Mouse (Mus musculus): Measurements from ENCODE around the gene Adarb2. TPM values are rescaled to one million over a fixed set of nuclear protein-coding genes. Genes with fewer than 3 reads are reported as not detected.

Gene Adarb2
- polyA plus RNA-seq, 1 experiment from 2014 or later, result 0.18 TPM

DNA sequence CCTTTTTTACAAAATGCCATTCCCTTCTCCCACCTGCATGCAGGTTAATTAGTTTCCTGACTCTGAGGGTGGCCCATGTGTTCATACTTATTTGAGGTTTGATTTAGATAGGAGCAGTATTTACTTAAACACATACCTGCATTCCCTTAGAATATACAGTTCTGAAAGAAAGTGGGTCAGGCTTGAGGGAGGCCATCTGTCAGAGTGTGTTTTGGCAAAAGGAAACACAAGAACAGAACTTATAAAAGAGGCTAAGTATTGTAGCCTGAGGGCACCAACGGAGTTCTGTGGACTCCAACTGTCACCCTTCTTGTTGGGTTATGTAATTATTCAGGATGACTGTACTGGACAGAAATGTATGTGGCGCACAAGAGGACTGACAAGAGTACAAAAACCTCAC lies 349.6 kb downstream of the Adarb2 start:
- ATAC-seq (ENCODE audit: low FRiP score, low TSS enrichment) (peak; percentile 32; the same call in 1 of the 2 replicates), DNase-seq (ENCODE audit: low spot score) (peak; percentile 14)
- Histone ChIP-seq H3K9me3 (ENCODE audit: control insufficient read depth, low read length) (no peaks in the 10 kb centered on the region), H3K36me3 (ENCODE audit: control insufficient read depth, insufficient read depth, low read length) (no peaks in the 10 kb centered on the region), H3K27me3 (ENCODE audit: control insufficient read depth, insufficient read depth, low read length) (no peaks in the 10 kb centered on the region), H3K4me1 (replicated peaks; ENCODE audit: control insufficient read depth, insufficient read depth) (no peaks in the 10 kb centered on the region), H3K4me2 (replicated peaks; ENCODE audit: low read depth) (no peak overlapping the region), H3K4me3 (ENCODE audit: low read depth, low read length) (no peak overlapping the region), H3K9ac (ENCODE audit: low read length) (no peak overlapping the region), H3K27ac (replicated peaks) (no peak overlapping the region)
- WGBS, result 26% methylated on average over 2 of the region's 2 CpGs
- TF ChIP-seq EP300 (optimal IDR thresholded peaks at IDR 0.05), result no peak
- no peak for TF ChIP-seq CTCF (IDR thresholded peaks at IDR 0.05; ENCODE audit: low read depth)

DNA sequence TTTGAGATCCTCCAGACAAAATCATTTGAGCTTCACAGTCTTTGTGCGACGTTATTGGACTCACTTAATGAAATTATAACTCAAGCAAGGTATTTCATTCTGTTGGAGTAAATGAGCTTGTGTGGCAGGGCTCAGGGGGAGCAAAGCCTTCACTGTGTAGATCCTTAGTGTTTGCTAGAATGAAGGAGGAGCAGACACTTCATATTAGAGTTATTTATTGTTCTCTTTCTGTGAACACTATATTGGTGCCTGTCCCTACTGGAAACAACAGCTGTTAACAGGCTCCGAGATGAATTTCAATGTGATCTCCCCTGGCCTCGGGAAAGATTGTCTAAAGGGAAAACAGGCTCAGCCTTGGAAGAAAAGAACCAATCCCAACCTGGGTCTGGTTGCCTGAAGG lies 355.1 kb downstream of the Adarb2 start:
- no peaks in the 10 kb centered on the region for H3K36me3 ChIP-seq (ENCODE audit: control insufficient read depth, insufficient read depth, low read length)
- H3K4me3 ChIP-seq (ENCODE audit: low read depth, low read length), result no peak overlapping the region
- WGBS, result 69% methylated on average over 4 of the region's 4 CpGs
- DNase-seq (ENCODE audit: low spot score) (no peak), ATAC-seq (ENCODE audit: low FRiP score, low TSS enrichment) (no peak)
- H3K9me3 ChIP-seq (ENCODE audit: control insufficient read depth, low read length), result no peaks in the 10 kb centered on the region
- no peak overlapping the region for H3K27ac ChIP-seq (replicated peaks)
- TF ChIP-seq CTCF (IDR thresholded peaks at IDR 0.05; ENCODE audit: low read depth), result no peak
- TF ChIP-seq EP300 (optimal IDR thresholded peaks at IDR 0.05), result no peak
- H3K9ac ChIP-seq (ENCODE audit: low read length), result no peak overlapping the region
- no peaks in the 10 kb centered on the region for H3K27me3 ChIP-seq (ENCODE audit: control insufficient read depth, insufficient read depth, low read length)
- H3K4me1 ChIP-seq (replicated peaks; ENCODE audit: control insufficient read depth, insufficient read depth), result no peaks in the 10 kb centered on the region
- H3K4me2 ChIP-seq (replicated peaks; ENCODE audit: low read depth), result no peak overlapping the region

DNA sequence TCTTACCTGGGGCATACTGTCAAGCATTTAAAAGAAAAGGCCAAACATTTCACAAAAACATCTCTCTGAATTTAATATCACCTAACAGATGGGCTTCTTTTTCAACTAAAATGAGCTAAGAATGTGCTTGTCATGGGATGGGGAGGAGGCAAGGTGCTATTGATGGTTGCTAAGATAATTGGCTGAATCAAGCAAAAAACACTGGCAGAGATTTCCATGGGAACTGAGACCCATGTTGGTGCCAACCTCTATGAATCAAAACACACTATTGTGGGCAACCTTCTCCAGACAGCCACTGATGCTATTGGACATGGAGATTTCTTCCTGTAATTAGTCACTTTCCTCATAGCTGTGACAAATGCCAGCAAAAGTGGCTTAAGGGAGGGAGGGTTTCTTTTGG lies 357.8 kb downstream of the Adarb2 start:
- H3K27ac ChIP-seq (replicated peaks), result no peak overlapping the region
- no peak for ATAC-seq (ENCODE audit: low FRiP score, low TSS enrichment)

DNA sequence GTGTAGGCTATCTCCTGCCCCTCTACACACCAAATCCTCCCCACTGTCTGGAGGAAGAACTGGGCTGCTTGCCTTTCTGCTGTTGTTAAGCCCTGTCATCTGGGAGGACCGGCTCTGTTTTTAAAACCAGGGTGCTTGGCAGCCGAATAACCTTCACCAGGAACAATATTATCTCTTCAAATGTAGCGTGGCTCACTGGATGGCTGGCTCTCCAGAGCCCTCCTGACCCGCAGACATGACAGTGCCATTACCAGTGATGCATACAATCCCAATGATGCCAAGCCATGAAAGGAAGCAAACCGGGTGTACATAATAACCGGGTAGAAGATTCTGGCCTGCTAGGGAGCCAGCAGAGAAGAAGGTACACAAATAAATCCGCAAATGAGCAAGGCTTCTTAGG lies 360.5 kb downstream of the Adarb2 start:
- no peak for ATAC-seq (ENCODE audit: low FRiP score, low TSS enrichment)
- H3K27me3 ChIP-seq (ENCODE audit: control insufficient read depth, insufficient read depth, low read length), result no peaks in the 10 kb centered on the region

More for the DNA sequence above, 357.8 kb downstream of the Adarb2 start:
- Histone ChIP-seq H3K27me3 (ENCODE audit: control insufficient read depth, insufficient read depth, low read length) (no peaks in the 10 kb centered on the region), H3K4me1 (replicated peaks; ENCODE audit: control insufficient read depth, insufficient read depth) (no peaks in the 10 kb centered on the region), H3K9me3 (ENCODE audit: control insufficient read depth, low read length) (no peaks in the 10 kb centered on the region), H3K4me2 (replicated peaks; ENCODE audit: low read depth) (no peak overlapping the region), H3K36me3 (ENCODE audit: control insufficient read depth, insufficient read depth, low read length) (no peaks in the 10 kb centered on the region), H3K4me3 (ENCODE audit: low read depth, low read length) (no peak overlapping the region), H3K9ac (ENCODE audit: low read length) (no peak overlapping the region)
- DNase-seq (ENCODE audit: low spot score), result no peak
- no peak for TF ChIP-seq EP300 (optimal IDR thresholded peaks at IDR 0.05)
- TF ChIP-seq CTCF (IDR thresholded peaks at IDR 0.05; ENCODE audit: low read depth), result no peak

DNA sequence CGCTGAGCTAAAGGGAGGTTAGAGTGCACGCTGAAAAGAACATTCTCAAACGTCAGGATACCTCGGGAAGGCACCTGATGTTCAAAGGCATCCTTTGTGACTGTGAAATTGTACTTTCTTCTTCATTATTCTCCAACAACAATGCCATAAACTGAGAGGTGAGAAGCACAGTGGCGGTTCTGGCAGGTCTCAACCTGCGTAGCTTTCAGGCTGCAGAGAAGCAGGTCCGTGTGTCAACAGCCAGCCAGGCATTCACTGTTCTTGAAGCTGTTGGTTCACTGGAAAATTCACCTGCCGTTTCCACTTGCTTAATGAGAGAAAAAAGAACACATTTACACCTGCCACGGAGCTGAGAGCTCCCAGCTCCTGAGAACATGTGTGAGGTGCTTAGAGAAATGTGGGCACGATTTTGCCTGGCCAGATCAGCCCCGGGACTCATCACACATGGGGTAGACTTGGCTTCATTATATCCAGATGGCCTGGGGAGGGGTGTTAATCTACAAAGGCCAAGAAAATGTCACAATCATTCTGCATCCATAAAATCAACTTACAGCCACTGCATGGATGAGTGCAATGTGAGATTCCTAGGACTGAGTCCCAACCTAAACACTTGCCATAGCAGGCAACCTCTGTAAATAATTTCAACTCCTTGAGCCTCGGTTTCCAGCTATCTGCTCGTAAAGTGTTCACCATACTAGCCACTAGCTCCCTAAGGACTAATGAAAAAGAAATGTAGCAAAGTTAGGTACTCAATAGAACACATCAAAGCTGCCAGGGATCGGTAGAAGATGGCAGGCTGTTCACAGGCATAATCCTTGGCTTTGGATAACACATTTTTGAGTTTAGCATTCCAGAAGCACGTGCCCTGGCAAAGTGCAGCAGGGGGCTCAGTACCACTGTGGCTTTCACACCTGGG lies 364.7 kb downstream of the Adarb2 start:
- no peak overlapping the region for H3K4me2 ChIP-seq (replicated peaks; ENCODE audit: low read depth)
- ATAC-seq (ENCODE audit: low FRiP score, low TSS enrichment) (no peak), DNase-seq (ENCODE audit: low spot score) (no peak)
- H3K4me1 ChIP-seq (replicated peaks; ENCODE audit: control insufficient read depth, insufficient read depth), result no peaks in the 10 kb centered on the region
- 56% methylated on average over 15 of the region's 15 CpGs for WGBS
- H3K36me3 ChIP-seq (ENCODE audit: control insufficient read depth, insufficient read depth, low read length), result no peaks in the 10 kb centered on the region
- TF ChIP-seq EP300 (optimal IDR thresholded peaks at IDR 0.05), result no peak
- TF ChIP-seq CTCF (IDR thresholded peaks at IDR 0.05; ENCODE audit: low read depth), result no peak
- no peaks in the 10 kb centered on the region for H3K9me3 ChIP-seq (ENCODE audit: control insufficient read depth, low read length)
- H3K4me3 ChIP-seq (ENCODE audit: low read depth, low read length), result no peak overlapping the region
- no peak overlapping the region for H3K27ac ChIP-seq (replicated peaks)
- no peaks in the 10 kb centered on the region for H3K27me3 ChIP-seq (ENCODE audit: control insufficient read depth, insufficient read depth, low read length)
- H3K9ac ChIP-seq (ENCODE audit: low read length), result no peak overlapping the region

More for the DNA sequence above, 360.5 kb downstream of the Adarb2 start:
- no peak overlapping the region for H3K9ac ChIP-seq (ENCODE audit: low read length)
- no peak overlapping the region for H3K27ac ChIP-seq (replicated peaks)
- no peaks in the 10 kb centered on the region for H3K36me3 ChIP-seq (ENCODE audit: control insufficient read depth, insufficient read depth, low read length)
- no peaks in the 10 kb centered on the region for H3K4me1 ChIP-seq (replicated peaks; ENCODE audit: control insufficient read depth, insufficient read depth)
- WGBS, result 86% methylated on average over 7 of the region's 7 CpGs
- TF ChIP-seq EP300 (optimal IDR thresholded peaks at IDR 0.05) (no peak), CTCF (IDR thresholded peaks at IDR 0.05; ENCODE audit: low read depth) (no peak)
- H3K4me3 ChIP-seq (ENCODE audit: low read depth, low read length), result no peak overlapping the region
- H3K9me3 ChIP-seq (ENCODE audit: control insufficient read depth, low read length), result no peaks in the 10 kb centered on the region
- no peak overlapping the region for H3K4me2 ChIP-seq (replicated peaks; ENCODE audit: low read depth)
- no peak for DNase-seq (ENCODE audit: low spot score)

DNA sequence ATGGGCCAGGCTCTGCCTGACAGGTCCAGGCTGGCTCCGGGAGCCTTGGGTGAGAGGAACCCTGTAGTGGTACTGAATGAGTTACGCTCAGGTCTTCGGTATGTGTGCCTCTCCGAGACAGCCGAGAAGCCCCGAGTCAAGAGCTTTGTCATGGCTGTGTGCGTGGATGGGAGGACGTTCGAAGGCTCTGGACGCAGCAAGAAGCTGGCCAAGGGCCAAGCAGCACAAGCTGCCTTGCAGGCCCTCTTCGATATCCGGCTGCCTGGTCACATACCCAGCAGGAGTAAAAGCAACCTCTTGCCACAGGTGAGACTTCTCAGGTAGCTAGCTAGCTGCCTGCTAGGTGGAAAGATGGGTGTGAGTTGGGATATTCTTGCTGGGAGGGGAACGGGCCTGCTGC lies 367.6 kb downstream of the Adarb2 start:
- Histone ChIP-seq H3K36me3 (ENCODE audit: control insufficient read depth, insufficient read depth, low read length) (no peaks in the 10 kb centered on the region), H3K4me3 (ENCODE audit: low read depth, low read length) (no peak overlapping the region), H3K27ac (replicated peaks) (no peak overlapping the region), H3K9ac (ENCODE audit: low read length) (no peak overlapping the region), H3K4me1 (replicated peaks; ENCODE audit: control insufficient read depth, insufficient read depth) (no peaks in the 10 kb centered on the region), H3K9me3 (ENCODE audit: control insufficient read depth, low read length) (no peaks in the 10 kb centered on the region), H3K4me2 (replicated peaks; ENCODE audit: low read depth) (no peak overlapping the region), H3K27me3 (ENCODE audit: control insufficient read depth, insufficient read depth, low read length) (no peaks in the 10 kb centered on the region)
- TF ChIP-seq CTCF (IDR thresholded peaks at IDR 0.05; ENCODE audit: low read depth) (no peak), EP300 (optimal IDR thresholded peaks at IDR 0.05) (no peak)
- 68% methylated on average over 13 of the region's 13 CpGs for whole genome bisulfite sequencing
- ATAC-seq (ENCODE audit: low FRiP score, low TSS enrichment) (peak; percentile 54; the same call in 1 of the 2 replicates), DNase-seq (ENCODE audit: low spot score) (no peak)
